Mouse (Mus musculus) midbrain, postnatal 0 days (tissue): ENCODE measurements around the gene Chpf. TPM values are rescaled to one million over a fixed set of nuclear protein-coding genes. Genes with fewer than 3 reads are reported as not detected.

Experiments
- ATAC-seq: fragments of 200-750 bp; cut with Nextera tagmentation; 2 replicates; pipeline ENCODE4 v1.8.0; 2017; ENCODE audit warnings: moderate number of reproducible peaks, mild to moderate bottlenecking, moderate TSS enrichment, moderate library complexity; ENCODE audit not compliant: low FRiP score
- DNase-seq: peaks from one replicate; pipeline ENCODE4 v3.0.0-alpha.2; 2015; ENCODE audit warnings: low spot score
- H3K27ac ChIP-seq: fragments of 300-500 bp; sonication (generic); 2 replicates; pipeline ENCODE4 v1.5.1; 2014; ENCODE audit warnings: low read depth, mild to moderate bottlenecking, low read length, mixed read lengths
- H3K27me3 ChIP-seq: fragments of 300-500 bp; sonication (generic); 2 replicates; pipeline ENCODE4 v1.6.1; 2014; ENCODE audit warnings: low read length, control low read depth, mixed read lengths; ENCODE audit not compliant: insufficient read depth
- H3K36me3 ChIP-seq: fragments of 300-500 bp; sonication (generic); 2 replicates; pipeline ENCODE4 v1.6.1; 2014; ENCODE audit warnings: low read length, control low read depth, mixed read lengths; ENCODE audit not compliant: insufficient read depth
- H3K4me1 ChIP-seq: fragments of 300-500 bp; sonication (generic); 2 replicates; pipeline ENCODE4 v1.6.1; 2014; ENCODE audit warnings: mild to moderate bottlenecking, control low read depth, antibody characterized with exemption, low read length, mixed read lengths; ENCODE audit not compliant: insufficient read depth
- H3K4me2 ChIP-seq: fragments of 300-500 bp; sonication (generic); 2 replicates; pipeline ENCODE4 v1.6.1; 2014; ENCODE audit warnings: low read depth, mild to moderate bottlenecking, low read length, mixed read lengths; ENCODE audit not compliant: poor library complexity, severe bottlenecking
- H3K4me3 ChIP-seq: fragments of 300-500 bp; sonication (generic); 2 replicates; pipeline ENCODE4 v1.5.1; 2014; ENCODE audit warnings: low read depth, mild to moderate bottlenecking, low read length, moderate library complexity
- H3K9ac ChIP-seq: fragments of 300-500 bp; sonication (generic); replicated peaks from 2 replicates; pipeline ENCODE4 v1.6.1; 2014; ENCODE audit warnings: mild to moderate bottlenecking, low read length, moderate library complexity, mixed read lengths; ENCODE audit not compliant: poor library complexity, severe bottlenecking
- H3K9me3 ChIP-seq: fragments of 300-500 bp; sonication (generic); 2 replicates; pipeline ENCODE4 v1.6.1; 2016; ENCODE audit warnings: low read length, control low read depth
- CTCF ChIP-seq: IDR thresholded peaks from 2 replicates; pipeline ENCODE4 v1.5.1; 2016; ENCODE audit warnings: antibody characterized with exemption, mild to moderate bottlenecking
- WGBS: fragments of 180-500 bp; shearing (Covaris S2); extraction: QIAGEN DNeasy Blood & Tissue Kit; methylation state at CpG from one replicate; pipeline ENCODE4 v1.1.7; 2014; 5-methylcytosine and 5-hydroxymethylcytosine counted together
- polyA plus RNA-seq: library from polyadenylated mRNA; unstranded; fragments of >200 nt; fragmentation: Nextera tagmentation; extraction: Ambion mirVana; gene quantifications from 2 replicates; pipeline ENCODE4 v1.2.1, GENCODE M21; 2015
- total RNA-seq: library from RNA; depleted of rRNA; stranded (reverse); fragments of >200 nt; gene quantifications from 2 replicates; pipeline ENCODE4 v1.2.3, GENCODE M21; 2014

Gene Chpf
- total and polyA plus RNA-seq, 2 experiments from 2014 or later = 60.0 to 132 TPM

DNA sequence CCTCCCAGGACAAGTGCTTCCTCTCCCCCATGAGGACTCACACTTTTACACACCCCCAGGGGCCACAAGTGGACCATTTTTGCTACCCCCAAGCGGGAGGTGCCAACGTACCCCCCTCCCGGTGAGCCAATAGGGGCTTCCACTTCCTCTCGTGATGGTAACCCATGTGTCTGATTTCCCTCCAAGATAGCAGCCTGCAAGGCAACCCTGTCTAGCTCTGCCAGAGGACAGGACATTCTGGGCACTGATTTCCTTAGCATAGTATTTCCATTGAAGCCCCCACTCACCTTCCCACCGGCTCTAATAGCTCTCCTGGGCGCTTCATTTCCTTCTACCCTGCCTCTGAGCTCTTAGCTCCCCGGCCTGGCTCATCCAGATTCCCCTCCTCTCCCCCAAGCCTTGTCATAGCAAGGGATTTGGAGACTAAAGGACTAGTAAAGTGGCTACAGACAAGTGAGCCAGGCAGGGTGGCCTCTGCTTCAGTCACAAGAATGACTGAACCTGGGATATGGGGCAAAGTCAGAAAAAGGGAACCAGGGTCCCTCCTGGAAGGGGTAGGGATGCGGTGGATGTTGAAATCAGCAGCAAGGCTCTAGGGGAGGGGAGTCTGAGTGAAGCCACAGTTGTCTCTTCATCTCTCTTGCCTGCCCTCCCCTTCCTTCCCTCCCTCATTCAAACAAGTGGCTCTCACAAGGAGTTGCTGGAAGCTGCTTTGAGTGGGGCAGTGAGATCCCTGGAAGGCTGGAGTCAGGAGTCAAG, 29.6 kb downstream of the Chpf start:
- DNase-seq = no peak
- peak overlapping the region; percentile 55 for H3K9ac ChIP-seq
- peak overlapping the region; percentile 71 for H3K27ac ChIP-seq

DNA sequence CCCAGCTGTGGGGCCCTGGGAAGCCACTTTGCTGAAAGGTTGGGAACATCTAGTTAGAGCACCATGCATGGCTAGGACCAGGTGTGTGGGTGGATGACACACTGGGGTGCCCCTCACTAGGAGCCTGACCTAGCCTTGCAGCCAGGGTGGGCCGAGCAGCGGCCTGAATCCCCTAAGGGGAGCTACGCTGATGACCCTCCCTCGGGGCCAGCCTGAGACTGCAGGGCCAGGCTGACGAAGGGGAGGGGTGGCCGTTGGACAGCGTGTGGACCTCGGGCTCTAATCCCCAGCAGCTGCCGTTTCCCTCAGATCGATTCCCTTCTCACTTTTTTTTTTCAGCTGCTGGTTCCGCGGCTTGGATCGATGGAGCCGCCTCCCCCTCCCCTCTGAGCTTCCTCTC, 30.2 kb downstream of the Chpf start:
- H3K27me3 ChIP-seq = peaks cover 18% of the 10 kb centered on the region
- no peaks in the 10 kb centered on the region for H3K36me3 ChIP-seq
- peak overlapping the region; percentile 39 for H3K9ac ChIP-seq
- peak overlapping the region; percentile 41 for H3K4me3 ChIP-seq
- H3K9me3 ChIP-seq = no peaks in the 10 kb centered on the region
- DNase-seq = no peak
- WGBS = 4% methylated on average over 13 of the region's 14 CpGs
- H3K4me2 ChIP-seq = peak overlapping the region; percentile 78
- H3K27ac ChIP-seq = peak overlapping the region; percentile 71
- peaks cover 27% of the 10 kb centered on the region for H3K4me1 ChIP-seq
- ATAC-seq = no peak
- TF ChIP-seq CTCF = no peak

More for the DNA sequence above, 29.6 kb downstream of the Chpf start:
- no peak for ATAC-seq
- H3K4me2 ChIP-seq = peak overlapping the region; percentile 78
- no peaks in the 10 kb centered on the region for H3K36me3 ChIP-seq
- peaks cover 18% of the 10 kb centered on the region for H3K27me3 ChIP-seq
- H3K4me3 ChIP-seq = peak overlapping the region; percentile 41
- no peaks in the 10 kb centered on the region for H3K9me3 ChIP-seq
- TF ChIP-seq CTCF = no peak
- peaks cover 27% of the 10 kb centered on the region for H3K4me1 ChIP-seq
- 15% methylated on average over 8 of the region's 8 CpGs for WGBS

DNA sequence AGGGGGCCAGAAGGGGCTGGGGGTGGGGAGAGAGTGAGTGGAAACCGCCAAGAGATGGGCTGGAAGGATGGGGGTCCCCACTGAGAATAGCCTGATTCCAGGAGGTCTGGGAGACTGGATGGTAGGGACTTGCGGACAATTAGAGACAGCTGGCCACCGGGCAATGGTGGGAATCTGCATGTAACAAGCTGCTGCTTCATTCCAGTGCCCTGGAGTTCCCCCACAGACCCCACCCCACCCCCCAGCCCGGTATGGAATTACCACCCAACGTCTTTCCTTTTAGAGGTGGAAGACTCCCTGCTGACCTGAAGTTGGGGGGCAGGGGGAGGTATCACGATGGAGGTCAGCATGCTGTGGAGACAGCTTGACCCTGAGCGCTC, 31.1 kb downstream of the Chpf start:
- Histone ChIP-seq H3K9ac (0 out of 2 replicates have a peak overlapping the region, but pooled peaks have one; percentile 0), H3K4me3 (no peak overlapping the region), H3K9me3 (no peaks in the 10 kb centered on the region), H3K4me2 (peak overlapping the region; percentile 78), H3K27me3 (peaks cover 18% of the 10 kb centered on the region), H3K4me1 (peaks cover 27% of the 10 kb centered on the region), H3K27ac (peak overlapping the region; percentile 65), H3K36me3 (no peaks in the 10 kb centered on the region)
- DNase-seq (no peak), ATAC-seq (no peak)
- 3% methylated on average over 7 of the region's 7 CpGs for WGBS
- no peak for TF ChIP-seq CTCF

DNA sequence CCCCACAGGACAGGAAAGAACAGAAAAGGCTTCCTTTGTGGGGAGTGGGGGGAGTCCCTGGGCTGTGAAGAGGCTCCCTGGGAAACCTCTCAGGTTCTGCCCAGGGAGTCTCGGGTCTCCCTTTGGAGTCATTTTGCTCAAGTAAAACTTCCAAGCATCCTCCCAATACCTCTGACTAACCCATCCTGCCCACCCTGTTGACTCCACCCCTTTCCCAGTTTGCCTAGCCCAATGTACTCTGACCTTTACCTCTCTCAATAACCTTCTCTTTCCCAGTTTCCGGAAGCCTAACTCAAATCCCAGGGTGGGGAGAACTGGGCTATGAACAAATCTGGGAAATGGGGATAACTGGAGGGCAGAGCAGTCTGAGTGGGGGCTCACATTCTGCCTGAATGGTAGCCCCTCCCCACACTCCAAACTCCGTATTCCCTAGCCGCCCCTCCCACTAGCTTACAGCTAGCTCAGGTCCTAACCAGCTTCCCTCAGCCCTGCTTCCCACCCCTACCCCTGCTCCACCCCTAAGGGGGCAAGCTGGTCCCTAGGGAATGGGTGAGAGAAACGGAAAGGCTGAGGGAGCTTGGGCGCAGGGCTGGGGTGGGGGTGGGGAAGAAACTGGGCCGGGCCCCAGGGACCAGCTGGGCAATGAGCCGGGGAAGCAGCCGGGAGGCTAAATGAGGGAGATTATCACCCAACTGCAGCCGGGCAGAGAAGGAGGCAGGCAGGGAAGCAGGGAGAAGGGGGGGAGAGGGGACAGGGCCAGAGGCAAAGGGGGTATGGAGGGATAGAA, 31.6 kb downstream of the Chpf start:
- H3K36me3 ChIP-seq = no peaks in the 10 kb centered on the region
- peaks cover 29% of the 10 kb centered on the region for H3K4me1 ChIP-seq
- H3K4me2 ChIP-seq = peak overlapping the region; percentile 78
- peak overlapping the region; percentile 67 for H3K27ac ChIP-seq
- H3K4me3 ChIP-seq = no peak overlapping the region
- ATAC-seq (no peak), DNase-seq (no peak)
- no peak for TF ChIP-seq CTCF
- 9% methylated on average over 10 of the region's 10 CpGs for WGBS
- no peaks in the 10 kb centered on the region for H3K9me3 ChIP-seq
- peak overlapping the region; percentile 24; the same call in 1 of the 2 replicates for H3K9ac ChIP-seq
- peaks cover 18% of the 10 kb centered on the region for H3K27me3 ChIP-seq

DNA sequence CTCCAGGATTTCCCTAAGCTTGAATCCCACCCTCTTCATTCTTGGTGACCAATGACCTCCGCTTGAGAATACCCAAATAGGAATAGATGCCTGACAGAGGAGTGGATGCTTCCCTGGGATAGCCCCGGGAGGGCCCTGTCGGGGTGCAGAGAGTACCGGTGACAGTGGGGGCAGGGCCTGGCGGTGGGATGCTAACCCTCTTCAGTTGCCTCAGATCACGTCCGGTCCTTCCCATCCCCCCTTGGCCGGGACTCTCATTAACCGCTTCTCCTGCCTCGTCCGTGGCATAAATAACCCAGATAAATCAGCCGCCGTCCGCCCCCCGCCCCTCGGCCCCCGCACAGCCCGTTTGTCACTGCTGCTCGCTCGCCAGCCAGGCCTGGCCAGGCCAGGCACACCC, 32.5 kb downstream of the Chpf start:
- no peak overlapping the region for H3K4me3 ChIP-seq
- no peaks in the 10 kb centered on the region for H3K9me3 ChIP-seq
- H3K9ac ChIP-seq = peak overlapping the region; percentile 24; the same call in 1 of the 2 replicates
- H3K27me3 ChIP-seq = peaks cover 18% of the 10 kb centered on the region
- ATAC-seq (no peak), DNase-seq (no peak)
- WGBS = 11% methylated on average over 20 of the region's 20 CpGs
- no peak for TF ChIP-seq CTCF
- peak overlapping the region; percentile 78; the same call in 1 of the 2 replicates for H3K4me2 ChIP-seq
- peak overlapping the region; percentile 67 for H3K27ac ChIP-seq
- H3K36me3 ChIP-seq = no peaks in the 10 kb centered on the region
- H3K4me1 ChIP-seq = peaks cover 29% of the 10 kb centered on the region
